Mouse (Mus musculus): ENCODE data around the gene Sox8.

GRCm38 (mm10) chr17:25564481-25564880, 6.0 kb downstream of the Sox8 start:
- TF ChIP-seq CTCF (conservative IDR thresholded peaks at IDR 0.05; ENCODE audit: insufficient read depth, insufficient read length, low read depth, low read length) (no peak), POLR2A (IDR thresholded peaks at IDR 0.05; ENCODE audit: low read depth, low read length) (no peak)
